Mouse (Mus musculus) brain, embryonic 14.5 days (tissue): ENCODE results near the gene Dock1.

Source experiments
- CTCF ChIP-seq: fragments of 200-500 bp; IDR thresholded peaks from 2 replicates; pipeline ENCODE4 v1.5.1; 2012; ENCODE audit warnings: inconsistent platforms, mild to moderate bottlenecking, moderate library complexity, borderline replicate concordance; ENCODE audit not compliant: insufficient read depth, insufficient read length; ENCODE audit errors: extremely low read depth
- POLR2A ChIP-seq: fragments of 200-500 bp; IDR thresholded peaks from 2 replicates; pipeline ENCODE4 v1.6.1; 2012; ENCODE audit warnings: mild to moderate bottlenecking, inconsistent platforms, borderline replicate concordance; ENCODE audit not compliant: poor library complexity, insufficient read depth, insufficient read length, severe bottlenecking; ENCODE audit errors: extremely low read depth

DNA sequence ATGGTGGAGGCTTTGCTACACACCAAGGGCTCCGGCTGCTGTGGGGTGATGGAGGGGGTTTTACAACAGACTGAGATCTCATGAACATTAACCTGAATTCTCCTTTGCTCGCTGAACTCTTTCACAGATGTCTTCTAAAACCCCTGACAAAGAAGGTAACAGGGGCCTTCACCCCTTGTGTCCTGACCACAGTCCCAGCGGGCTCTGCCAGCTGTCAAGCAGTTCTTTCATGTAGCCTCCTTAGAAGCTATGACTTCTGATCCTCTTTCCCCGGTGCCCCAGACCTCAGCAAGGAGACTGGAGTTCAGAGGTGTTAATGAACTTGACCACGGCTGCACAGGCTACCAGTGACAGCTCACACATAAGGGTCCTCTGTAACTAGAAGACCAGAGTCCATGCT, 393.4 kb downstream of the Dock1 start:
- TF ChIP-seq POLR2A (no peak), CTCF (no peak)
